Mouse (Mus musculus): ENCODE measurements at regions not wholly inside any gene's neighbourhood (a gene's known extent, or its start where the extent isn't known, plus 50 kb on each side); places are given as distances from the start of the nearest gene placed in this dataset.

GRCm38 (mm10) chr13:51277515-51277914 lies 106.7 kb downstream of the Nxnl2 start:
- no peak for ATAC-seq (ENCODE audit: low FRiP score)
- WGBS: 85% methylated on average over 10 of the region's 10 CpGs

GRCm38 (mm10) chr13:51279642-51280387 lies 109.0 kb downstream of the Nxnl2 start:
- WGBS: 50% methylated on average over 8 of the region's 8 CpGs
- ATAC-seq (ENCODE audit: low FRiP score) (no peak), DNase-seq (ENCODE audit: low spot score) (no peak)

More at GRCm38 (mm10) chr13:51277515-51277914, 106.7 kb downstream of the Nxnl2 start:
- Histone ChIP-seq H3K4me2 (ENCODE audit: low read depth, low read length, poor library complexity, severe bottlenecking) (no peak overlapping the region), H3K9ac (replicated peaks; ENCODE audit: low read length, poor library complexity, severe bottlenecking) (no peak overlapping the region), H3K9me3 (ENCODE audit: low read length) (no peaks in the 10 kb centered on the region), H3K4me1 (ENCODE audit: insufficient read depth, low read length) (0 out of 2 replicates have a peak, but pooled peaks cover 2% of the 10 kb centered on the region), H3K36me3 (ENCODE audit: insufficient read depth, low read length) (no peaks in the 10 kb centered on the region), H3K27me3 (ENCODE audit: insufficient read depth, low read length) (no peaks in the 10 kb centered on the region), H3K27ac (ENCODE audit: low read depth, low read length) (no peak overlapping the region), H3K4me3 (ENCODE audit: low read depth, low read length) (no peak overlapping the region)
- DNase-seq (ENCODE audit: low spot score): no peak
- TF ChIP-seq CTCF (IDR thresholded peaks at IDR 0.05): no peak

GRCm38 (mm10) chr13:51280388-51280753 lies 109.5 kb downstream of the Nxnl2 start:
- Histone ChIP-seq H3K4me3 (ENCODE audit: low read depth, low read length) (no peak overlapping the region), H3K4me2 (ENCODE audit: low read depth, low read length, poor library complexity, severe bottlenecking) (no peak overlapping the region), H3K36me3 (ENCODE audit: insufficient read depth, low read length) (no peaks in the 10 kb centered on the region), H3K9me3 (ENCODE audit: low read length) (no peaks in the 10 kb centered on the region), H3K9ac (replicated peaks; ENCODE audit: low read length, poor library complexity, severe bottlenecking) (no peak overlapping the region), H3K27ac (ENCODE audit: low read depth, low read length) (no peak overlapping the region), H3K4me1 (ENCODE audit: insufficient read depth, low read length) (0 out of 2 replicates have a peak, but pooled peaks cover 2% of the 10 kb centered on the region), H3K27me3 (ENCODE audit: insufficient read depth, low read length) (no peaks in the 10 kb centered on the region)
- 58% methylated on average over 8 of the region's 8 CpGs for WGBS
- no peak for DNase-seq (ENCODE audit: low spot score)
- 0 out of 2 replicates have a peak, but pooled peaks have one; percentile 7 for ATAC-seq (ENCODE audit: low FRiP score)
- TF ChIP-seq CTCF (IDR thresholded peaks at IDR 0.05): no peak

More at GRCm38 (mm10) chr13:51279642-51280387, 109.0 kb downstream of the Nxnl2 start:
- no peaks in the 10 kb centered on the region for H3K36me3 ChIP-seq (ENCODE audit: insufficient read depth, low read length)
- no peak overlapping the region for H3K4me2 ChIP-seq (ENCODE audit: low read depth, low read length, poor library complexity, severe bottlenecking)
- no peak overlapping the region for H3K27ac ChIP-seq (ENCODE audit: low read depth, low read length)
- H3K9ac ChIP-seq (replicated peaks; ENCODE audit: low read length, poor library complexity, severe bottlenecking): no peak overlapping the region
- H3K4me1 ChIP-seq (ENCODE audit: insufficient read depth, low read length): 0 out of 2 replicates have a peak, but pooled peaks cover 2% of the 10 kb centered on the region
- H3K27me3 ChIP-seq (ENCODE audit: insufficient read depth, low read length): no peaks in the 10 kb centered on the region
- H3K4me3 ChIP-seq (ENCODE audit: low read depth, low read length): no peak overlapping the region
- no peak for TF ChIP-seq CTCF (IDR thresholded peaks at IDR 0.05)
- no peaks in the 10 kb centered on the region for H3K9me3 ChIP-seq (ENCODE audit: low read length)

GRCm38 (mm10) chr13:51284679-51285078 lies 113.9 kb downstream of the Nxnl2 start:
- no peak overlapping the region for H3K9ac ChIP-seq (replicated peaks; ENCODE audit: low read length, poor library complexity, severe bottlenecking)
- DNase-seq (ENCODE audit: low spot score): no peak
- H3K4me3 ChIP-seq (ENCODE audit: low read depth, low read length): no peak overlapping the region
- H3K36me3 ChIP-seq (ENCODE audit: insufficient read depth, low read length): no peaks in the 10 kb centered on the region
- no peak overlapping the region for H3K27ac ChIP-seq (ENCODE audit: low read depth, low read length)
- no peak overlapping the region for H3K4me2 ChIP-seq (ENCODE audit: low read depth, low read length, poor library complexity, severe bottlenecking)
- H3K9me3 ChIP-seq (ENCODE audit: low read length): no peaks in the 10 kb centered on the region
- H3K27me3 ChIP-seq (ENCODE audit: insufficient read depth, low read length): no peaks in the 10 kb centered on the region
- no peak for TF ChIP-seq CTCF (IDR thresholded peaks at IDR 0.05)
- no peaks in the 10 kb centered on the region for H3K4me1 ChIP-seq (ENCODE audit: insufficient read depth, low read length)
- no peak for ATAC-seq (ENCODE audit: low FRiP score)

GRCm38 (mm10) chr13:51289442-51289841 lies 118.6 kb downstream of the Nxnl2 start:
- 71% methylated on average over 4 of the region's 4 CpGs for WGBS
- TF ChIP-seq CTCF (IDR thresholded peaks at IDR 0.05): no peak
- no peaks in the 10 kb centered on the region for H3K27me3 ChIP-seq (ENCODE audit: insufficient read depth, low read length)
- H3K4me1 ChIP-seq (ENCODE audit: insufficient read depth, low read length): no peaks in the 10 kb centered on the region
- no peak overlapping the region for H3K4me3 ChIP-seq (ENCODE audit: low read depth, low read length)
- no peak overlapping the region for H3K9ac ChIP-seq (replicated peaks; ENCODE audit: low read length, poor library complexity, severe bottlenecking)
- H3K36me3 ChIP-seq (ENCODE audit: insufficient read depth, low read length): no peaks in the 10 kb centered on the region
- no peak for ATAC-seq (ENCODE audit: low FRiP score)
- H3K9me3 ChIP-seq (ENCODE audit: low read length): no peaks in the 10 kb centered on the region
- no peak for DNase-seq (ENCODE audit: low spot score)
- H3K27ac ChIP-seq (ENCODE audit: low read depth, low read length): peak overlapping the region; percentile 76
- H3K4me2 ChIP-seq (ENCODE audit: low read depth, low read length, poor library complexity, severe bottlenecking): no peak overlapping the region

GRCm38 (mm10) chr13:51290021-51290424 lies 118.4 kb upstream of the S1pr3 start:
- DNase-seq (ENCODE audit: low spot score): peak; percentile 51
- Histone ChIP-seq H3K27me3 (ENCODE audit: insufficient read depth, low read length) (no peaks in the 10 kb centered on the region), H3K9me3 (ENCODE audit: low read length) (no peaks in the 10 kb centered on the region), H3K4me3 (ENCODE audit: low read depth, low read length) (no peak overlapping the region), H3K4me1 (ENCODE audit: insufficient read depth, low read length) (no peaks in the 10 kb centered on the region), H3K27ac (ENCODE audit: low read depth, low read length) (peak overlapping the region; percentile 76), H3K36me3 (ENCODE audit: insufficient read depth, low read length) (no peaks in the 10 kb centered on the region), H3K4me2 (ENCODE audit: low read depth, low read length, poor library complexity, severe bottlenecking) (no peak overlapping the region), H3K9ac (replicated peaks; ENCODE audit: low read length, poor library complexity, severe bottlenecking) (no peak overlapping the region)
- TF ChIP-seq CTCF (IDR thresholded peaks at IDR 0.05): no peak
- peak; percentile 71; the same call in 1 of the 2 replicates for ATAC-seq (ENCODE audit: low FRiP score)
- WGBS: 68% methylated on average over 7 of the region's 7 CpGs

Measured in midbrain, postnatal 0 days (tissue).